Mouse (Mus musculus): ENCODE measurements around the gene Pgp.
A peak's percentile ranks its signal among the peaks of the same experiment; 100 is the strongest.

The Pgp gene

GRCm38 (mm10) chr17:24461580-24461979, 8.6 kb upstream of the Pgp start:
- no peak for DNase-seq

GRCm38 (mm10) chr17:24462932-24463331, 7.3 kb upstream of the Pgp start:
- DNase-seq: no peak

GRCm38 (mm10) chr17:24463374-24464133, 6.6 kb upstream of the Pgp start:
- DNase-seq: no peak

- no peak for DNase-seq
Measured at GRCm38 (mm10) chr17:24468636-24469246, 1.5 kb upstream of the Pgp start.

GRCm38 (mm10) chr17:24469336-24469909, 769 bp upstream of the Pgp start:
- no peak for DNase-seq

GRCm38 (mm10) chr17:24470701-24471527, 722 bp downstream of the Pgp start:
- peak; percentile 66 for DNase-seq

GRCm38 (mm10) chr17:24472512-24472911, 2.3 kb downstream of the Pgp start:
- peak; percentile 82 for DNase-seq

- DNase-seq: no peak
Measured at GRCm38 (mm10) chr17:24473612-24474275, 3.6 kb downstream of the Pgp start, which contains the start of gene Bricd5. Bricd5 (plus strand) TSS chr17:24473884.

GRCm38 (mm10) chr17:24474557-24474956, 4.4 kb downstream of the Pgp start:
- DNase-seq: peak; percentile 53

- DNase-seq: no peak
Measured at GRCm38 (mm10) chr17:24475586-24475985, 5.4 kb downstream of the Pgp start.

GRCm38 (mm10) chr17:24476022-24476776, 6.0 kb downstream of the Pgp start:
- peak; percentile 52 for DNase-seq

GRCm38 (mm10) chr17:24477053-24477984, 7.1 kb downstream of the Pgp start:
- peak; percentile 54 for DNase-seq

- DNase-seq: peak; percentile 74
Measured at GRCm38 (mm10) chr17:24477985-24478600, 7.9 kb downstream of the Pgp start.

- DNase-seq: peak; percentile 96
Measured at GRCm38 (mm10) chr17:24478663-24479380, 8.6 kb downstream of the Pgp start, which contains the start of gene Mlst8. Mlst8 (minus strand) TSS chr17:24479078.

- DNase-seq: no peak
Measured at GRCm38 (mm10) chr17:24479431-24479830, 9.2 kb downstream of the Pgp start.

- peak; percentile 47 for DNase-seq
Measured at GRCm38 (mm10) chr17:24480201-24480826, 10.1 kb downstream of the Pgp start.

GRCm38 (mm10) chr17:24481027-24481815, 11.0 kb downstream of the Pgp start:
- DNase-seq: no peak

- DNase-seq: no peak
Measured at GRCm38 (mm10) chr17:24483495-24483894, 13.3 kb downstream of the Pgp start.
